Mouse (Mus musculus) C2C12 (cell line): ENCODE data around the gene Dchs1.

Experiments
- CEBPB ChIP-seq: IDR thresholded peaks from one replicate; pipeline ENCODE4 v1.6.1; 2011; ENCODE audit warnings: low read depth, mild to moderate bottlenecking, control low read depth, moderate library complexity
- CTCF ChIP-seq: IDR thresholded peaks from one replicate; pipeline ENCODE4 v1.5.1; 2011; ENCODE audit not compliant: control insufficient read depth, insufficient read depth, insufficient read length
- MYOG ChIP-seq: IDR thresholded peaks from one replicate; pipeline ENCODE4 v1.6.1; 2011; ENCODE audit not compliant: control insufficient read depth, insufficient read length; ENCODE audit errors: extremely low read depth

GRCm38 (mm10) chr7:105778553-105779265 lies 8.7 kb downstream of the Dchs1 start:
- TF ChIP-seq CTCF = no peak
- no peak for TF ChIP-seq MYOG
- TF ChIP-seq CEBPB = no peak
